Mouse (Mus musculus) lung, postnatal 36 days (tissue): ENCODE data around the gene Ckap2l.
A peak's percentile ranks its signal among the peaks of the same experiment; 100 is the strongest.

Experiments used
- DNase-seq: peaks from one replicate; pipeline ENCODE4 v3.0.0; 2022; ENCODE audit warnings: mixed read lengths

The Ckap2l gene

GRCm38 (mm10) chr2:129296671-129297588, at the start of gene Ckap2l:
Gene Ckap2l, minus strand, starts transcription at chr2:129297212.
- DNase-seq: peak; percentile 98

- peak; percentile 68 for DNase-seq
Measured at GRCm38 (mm10) chr2:129338138-129338621, 41.2 kb upstream of the Ckap2l start.

GRCm38 (mm10) chr2:129333471-129333870, 36.5 kb upstream of the Ckap2l start:
- no peak for DNase-seq

GRCm38 (mm10) chr2:129330540-129330939, 33.5 kb upstream of the Ckap2l start:
- peak; percentile 72 for DNase-seq

GRCm38 (mm10) chr2:129330024-129330423, 33.0 kb upstream of the Ckap2l start:
- peak; percentile 20 for DNase-seq

GRCm38 (mm10) chr2:129328238-129328637, 31.2 kb upstream of the Ckap2l start:
- peak; percentile 52 for DNase-seq

GRCm38 (mm10) chr2:129324216-129324615, 27.2 kb upstream of the Ckap2l start:
- DNase-seq: peak; percentile 11

GRCm38 (mm10) chr2:129322117-129322635, 25.2 kb upstream of the Ckap2l start:
- DNase-seq: no peak

- DNase-seq: peak; percentile 30
Measured at GRCm38 (mm10) chr2:129320033-129320605, 23.1 kb upstream of the Ckap2l start.

GRCm38 (mm10) chr2:129315831-129316230, 18.8 kb upstream of the Ckap2l start:
- peak; percentile 73 for DNase-seq

GRCm38 (mm10) chr2:129314880-129315279, 17.9 kb upstream of the Ckap2l start:
- DNase-seq: peak; percentile 11

GRCm38 (mm10) chr2:129313934-129314333, 16.9 kb upstream of the Ckap2l start:
- peak; percentile 27 for DNase-seq

- no peak for DNase-seq
Measured at GRCm38 (mm10) chr2:129309836-129310235, 12.8 kb upstream of the Ckap2l start, which contains the start of gene Il1a. Gene Il1a, minus strand, starts transcription at chr2:129309972.

GRCm38 (mm10) chr2:129306020-129306419, 9.0 kb upstream of the Ckap2l start:
- peak; percentile 50 for DNase-seq

- no peak for DNase-seq
Measured at GRCm38 (mm10) chr2:129297589-129297982, 574 bp upstream of the Ckap2l start.

- no peak for DNase-seq
Measured at GRCm38 (mm10) chr2:129296086-129296485, 926 bp downstream of the Ckap2l start.

GRCm38 (mm10) chr2:129295075-129295474, 1.9 kb downstream of the Ckap2l start:
- DNase-seq: no peak

GRCm38 (mm10) chr2:129273823-129274222, 23.2 kb downstream of the Ckap2l start:
- no peak for DNase-seq

- DNase-seq: no peak
Measured at GRCm38 (mm10) chr2:129270621-129271020, 26.4 kb downstream of the Ckap2l start.

GRCm38 (mm10) chr2:129269986-129270385, 27.0 kb downstream of the Ckap2l start:
- no peak for DNase-seq

- no peak for DNase-seq
Measured at GRCm38 (mm10) chr2:129269161-129269643, 27.8 kb downstream of the Ckap2l start.

- DNase-seq: no peak
Measured at GRCm38 (mm10) chr2:129267738-129268137, 29.3 kb downstream of the Ckap2l start.

GRCm38 (mm10) chr2:129265316-129265715, 31.7 kb downstream of the Ckap2l start:
- no peak for DNase-seq
